Mouse (Mus musculus): ENCODE measurements around the gene Ccdc124. TPM values are rescaled to one million over a fixed set of nuclear protein-coding genes. Genes with fewer than 3 reads are reported as not detected.

Gene Ccdc124
- polyA plus RNA-seq, 1 experiment from 2014 or later: 74.1 TPM

DNA sequence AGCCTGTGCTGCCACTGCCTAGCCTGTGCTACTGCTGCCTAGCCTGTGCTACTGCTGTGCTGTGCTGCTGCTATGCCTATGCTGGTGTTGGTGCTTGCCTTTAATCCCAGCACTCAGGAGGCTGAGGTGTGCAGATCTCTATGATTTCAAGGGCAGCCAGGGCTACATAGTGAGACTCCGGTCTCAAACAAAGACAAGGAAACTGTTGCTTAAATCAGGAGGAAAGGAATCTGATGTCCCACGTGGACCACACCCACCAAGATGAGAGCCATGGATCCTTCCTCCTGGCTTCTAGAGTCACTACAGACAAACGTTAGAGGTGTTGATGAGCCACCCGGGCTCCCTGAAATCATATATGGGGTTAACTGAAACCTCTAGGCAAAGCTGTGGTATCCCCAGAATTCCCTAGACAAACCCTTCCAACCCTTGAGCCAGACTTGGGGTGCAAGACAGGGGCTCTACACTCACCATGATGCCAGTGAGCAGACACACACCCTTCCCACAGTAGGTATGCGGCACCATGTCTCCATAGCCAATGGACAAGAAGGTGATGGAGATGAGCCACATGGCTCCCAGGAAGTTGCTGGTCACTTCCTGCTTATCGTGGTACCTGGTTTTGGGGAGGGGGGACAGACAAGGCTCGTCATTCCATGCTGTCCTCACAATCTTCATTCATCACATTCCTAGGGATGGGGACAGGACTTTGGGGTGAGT is 23.4 kb downstream of the Ccdc124 start:
- Histone ChIP-seq H3K9me3 (ENCODE audit: control insufficient read depth, low read length) (no peaks in the 10 kb centered on the region), H3K4me1 (replicated peaks; ENCODE audit: control insufficient read depth, insufficient read depth) (no peaks in the 10 kb centered on the region), H3K36me3 (ENCODE audit: control insufficient read depth, insufficient read depth, low read length) (no peaks in the 10 kb centered on the region), H3K4me3 (ENCODE audit: low read depth, low read length) (no peak overlapping the region), H3K27ac (replicated peaks) (no peak overlapping the region), H3K4me2 (replicated peaks; ENCODE audit: low read depth) (no peak overlapping the region), H3K27me3 (ENCODE audit: control insufficient read depth, insufficient read depth, low read length) (no peaks in the 10 kb centered on the region), H3K9ac (ENCODE audit: low read length) (no peak overlapping the region)
- no peak for ATAC-seq (ENCODE audit: low FRiP score, low TSS enrichment)
- WGBS: 73% methylated on average over 7 of the region's 7 CpGs
- DNase-seq (ENCODE audit: low spot score): no peak
- TF ChIP-seq CTCF (IDR thresholded peaks at IDR 0.05; ENCODE audit: low read depth) (no peak), EP300 (optimal IDR thresholded peaks at IDR 0.05) (no peak)

GRCm38 (mm10) chr8:70849333-70849990 is 24.3 kb downstream of the Ccdc124 start:
- Histone ChIP-seq H3K9ac (ENCODE audit: low read length) (no peak overlapping the region), H3K9me3 (ENCODE audit: control insufficient read depth, low read length) (no peaks in the 10 kb centered on the region), H3K27me3 (ENCODE audit: control insufficient read depth, insufficient read depth, low read length) (no peaks in the 10 kb centered on the region), H3K4me2 (replicated peaks; ENCODE audit: low read depth) (no peak overlapping the region), H3K4me1 (replicated peaks; ENCODE audit: control insufficient read depth, insufficient read depth) (no peaks in the 10 kb centered on the region), H3K4me3 (ENCODE audit: low read depth, low read length) (no peak overlapping the region), H3K27ac (replicated peaks) (no peak overlapping the region), H3K36me3 (ENCODE audit: control insufficient read depth, insufficient read depth, low read length) (no peaks in the 10 kb centered on the region)
- 77% methylated on average over 3 of the region's 3 CpGs for WGBS
- no peak for DNase-seq (ENCODE audit: low spot score)
- TF ChIP-seq EP300 (optimal IDR thresholded peaks at IDR 0.05) (no peak), CTCF (IDR thresholded peaks at IDR 0.05; ENCODE audit: low read depth) (no peak)
- ATAC-seq (ENCODE audit: low FRiP score, low TSS enrichment): no peak

- 51% methylated on average over 15 of the region's 15 CpGs for WGBS
Measured at GRCm38 (mm10) chr8:70846371-70847154, 27.2 kb downstream of the Ccdc124 start.

GRCm38 (mm10) chr8:70845108-70845507 is 28.6 kb downstream of the Ccdc124 start:
- TF ChIP-seq CTCF (IDR thresholded peaks at IDR 0.05; ENCODE audit: low read depth): no peak
- TF ChIP-seq EP300 (optimal IDR thresholded peaks at IDR 0.05): no peak
- Histone ChIP-seq H3K9me3 (ENCODE audit: control insufficient read depth, low read length) (no peaks in the 10 kb centered on the region), H3K4me2 (replicated peaks; ENCODE audit: low read depth) (no peak overlapping the region), H3K4me1 (replicated peaks; ENCODE audit: control insufficient read depth, insufficient read depth) (no peaks in the 10 kb centered on the region), H3K27ac (replicated peaks) (no peak overlapping the region), H3K36me3 (ENCODE audit: control insufficient read depth, insufficient read depth, low read length) (no peaks in the 10 kb centered on the region), H3K27me3 (ENCODE audit: control insufficient read depth, insufficient read depth, low read length) (no peaks in the 10 kb centered on the region), H3K9ac (ENCODE audit: low read length) (no peak overlapping the region), H3K4me3 (ENCODE audit: low read depth, low read length) (no peak overlapping the region)
- 50% methylated on average over 5 of the region's 5 CpGs for WGBS
- ATAC-seq (ENCODE audit: low FRiP score, low TSS enrichment) (no peak), DNase-seq (ENCODE audit: low spot score) (no peak)

More at GRCm38 (mm10) chr8:70846371-70847154, 27.2 kb downstream of the Ccdc124 start:
- H3K27me3 ChIP-seq (ENCODE audit: control insufficient read depth, insufficient read depth, low read length): no peaks in the 10 kb centered on the region
- H3K9me3 ChIP-seq (ENCODE audit: control insufficient read depth, low read length): no peaks in the 10 kb centered on the region
- H3K4me3 ChIP-seq (ENCODE audit: low read depth, low read length): no peak overlapping the region
- TF ChIP-seq EP300 (optimal IDR thresholded peaks at IDR 0.05) (no peak), CTCF (IDR thresholded peaks at IDR 0.05; ENCODE audit: low read depth) (peak; percentile 56)
- no peaks in the 10 kb centered on the region for H3K4me1 ChIP-seq (replicated peaks; ENCODE audit: control insufficient read depth, insufficient read depth)
- H3K9ac ChIP-seq (ENCODE audit: low read length): no peak overlapping the region
- no peaks in the 10 kb centered on the region for H3K36me3 ChIP-seq (ENCODE audit: control insufficient read depth, insufficient read depth, low read length)
- peak; percentile 59 for DNase-seq (ENCODE audit: low spot score)
- no peak for ATAC-seq (ENCODE audit: low FRiP score, low TSS enrichment)
- no peak overlapping the region for H3K27ac ChIP-seq (replicated peaks)
- H3K4me2 ChIP-seq (replicated peaks; ENCODE audit: low read depth): no peak overlapping the region

DNA sequence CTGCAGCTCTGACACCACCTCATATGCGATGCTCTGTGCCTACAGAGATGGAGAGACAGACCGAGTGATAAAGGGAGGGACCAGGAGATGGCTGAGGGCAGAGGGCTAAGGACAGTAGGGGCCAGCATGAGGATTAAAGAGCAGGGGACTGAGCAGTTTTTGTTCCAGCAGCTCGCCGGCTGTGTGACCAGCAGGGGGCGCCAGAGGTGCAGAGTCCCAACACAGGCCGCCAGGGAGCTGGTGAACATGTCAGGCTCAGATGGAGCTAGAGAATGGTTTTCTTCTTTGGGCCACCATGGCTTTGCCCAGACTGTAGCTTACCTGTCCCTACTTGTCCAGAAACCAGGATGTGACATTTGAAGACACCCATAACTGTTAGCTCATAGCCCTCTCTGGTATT is 29.2 kb downstream of the Ccdc124 start:
- Histone ChIP-seq H3K9ac (ENCODE audit: low read length) (no peak overlapping the region), H3K27me3 (ENCODE audit: control insufficient read depth, insufficient read depth, low read length) (no peaks in the 10 kb centered on the region), H3K27ac (replicated peaks) (no peak overlapping the region), H3K4me2 (replicated peaks; ENCODE audit: low read depth) (no peak overlapping the region), H3K9me3 (ENCODE audit: control insufficient read depth, low read length) (no peaks in the 10 kb centered on the region), H3K36me3 (ENCODE audit: control insufficient read depth, insufficient read depth, low read length) (no peaks in the 10 kb centered on the region), H3K4me1 (replicated peaks; ENCODE audit: control insufficient read depth, insufficient read depth) (no peaks in the 10 kb centered on the region), H3K4me3 (ENCODE audit: low read depth, low read length) (no peak overlapping the region)
- peak; percentile 91 for DNase-seq (ENCODE audit: low spot score)
- no peak for ATAC-seq (ENCODE audit: low FRiP score, low TSS enrichment)
- WGBS: 1% methylated on average over 6 of the region's 6 CpGs
- TF ChIP-seq EP300 (optimal IDR thresholded peaks at IDR 0.05): no peak
- TF ChIP-seq CTCF (IDR thresholded peaks at IDR 0.05; ENCODE audit: low read depth): peak; percentile 98

Measured in stomach, postnatal 0 days (tissue).